In the genomic region with DNA sequence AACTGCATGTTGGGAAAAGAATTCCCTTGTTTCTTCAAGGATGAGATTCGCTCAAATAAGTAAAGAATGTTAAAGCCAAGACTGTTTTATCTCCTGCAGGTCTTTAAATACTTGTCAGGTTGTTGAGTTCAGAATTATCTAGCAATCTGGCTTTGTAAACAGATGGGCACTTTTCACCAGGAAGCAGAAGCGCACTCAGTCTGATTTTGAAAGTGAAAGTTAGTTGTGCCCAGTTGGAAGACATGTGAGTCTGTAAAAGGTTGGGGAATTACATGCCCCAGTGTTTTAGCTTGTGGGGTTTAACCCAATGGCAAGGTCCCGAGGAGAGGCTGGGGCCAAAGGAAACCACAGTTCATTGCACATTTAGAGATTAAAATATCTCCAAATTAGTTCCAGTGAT, we compare ENCODE assay signal across 27 mouse cellular contexts.
A peak's percentile ranks its signal among the peaks of the same experiment; 100 is the strongest.
DNase-seq lines count a peak whose midpoint lies in the region; ATAC-seq and TF ChIP-seq lines count a peak whose summit lies in the region.
"Had no signal": no experiment of that assay in that cellular context is flagged by ENCODE, and none has a peak within 500 bp of the region (broad histone marks: within the 10 kb centered on the region; RNA-seq: fewer than 3 reads in every experiment).

No protein-coding gene starts in this region.

- peaks cover 3% of the 10 kb centered on the region; the same call in 1 of the 2 replicates for H3K4me1 ChIP-seq in heart, embryonic 10.5 days
- peaks cover 12% of the 10 kb centered on the region for H3K4me1 ChIP-seq in liver, postnatal 0 days (ENCODE audit: insufficient read depth)
- no peaks in the 10 kb centered on the region for H3K4me1 ChIP-seq in liver, embryonic 11.5 days (replicated peaks; ENCODE audit: control insufficient read depth, insufficient read depth, low read length)
- H3K4me1 ChIP-seq in midbrain, embryonic 13.5 days (replicated peaks): peaks cover 7% of the 10 kb centered on the region
- H3K4me1 ChIP-seq: megakaryocyte, embryonic 14.5 days had no signal

- no peak overlapping the region for H3K4me3 ChIP-seq in heart, embryonic 10.5 days
- no peak overlapping the region for H3K4me3 ChIP-seq in liver, postnatal 0 days (ENCODE audit: low read depth, low read length)
- H3K4me3 ChIP-seq in liver, embryonic 11.5 days (ENCODE audit: low read depth, low read length): no peak overlapping the region
- H3K4me3 ChIP-seq in midbrain, embryonic 13.5 days (replicated peaks): no peak overlapping the region
- H3K4me3 ChIP-seq: embryonic facial prominence, embryonic 12.5 days; forebrain, embryonic 12.5 days; heart, embryonic 12.5 days; kidney, embryonic 15.5 days; limb, embryonic 13.5 days; liver, embryonic 15.5 days; megakaryocyte, embryonic 14.5 days; neural tube, embryonic 12.5 days had no signal

- H3K27ac ChIP-seq in heart, embryonic 10.5 days: no peak overlapping the region
- peak overlapping the region; percentile 12; the same call in 1 of the 2 replicates for H3K27ac ChIP-seq in liver, postnatal 0 days (ENCODE audit: low read depth)
- no peak overlapping the region for H3K27ac ChIP-seq in liver, embryonic 11.5 days (ENCODE audit: low read depth, low read length)
- H3K27ac ChIP-seq in midbrain, embryonic 13.5 days: no peak overlapping the region
- H3K27ac ChIP-seq: embryonic facial prominence, embryonic 12.5 days; forebrain, embryonic 12.5 days; hindbrain, postnatal 0 days; kidney, embryonic 15.5 days; limb, embryonic 13.5 days; liver, embryonic 15.5 days; neural tube, embryonic 12.5 days had no signal

- no peaks in the 10 kb centered on the region for H3K27me3 ChIP-seq in heart, embryonic 10.5 days (ENCODE audit: insufficient read depth, poor library complexity, severe bottlenecking)
- H3K27me3 ChIP-seq in liver, postnatal 0 days (ENCODE audit: insufficient read depth, low read length): no peaks in the 10 kb centered on the region
- no peaks in the 10 kb centered on the region for H3K27me3 ChIP-seq in liver, embryonic 11.5 days (replicated peaks; ENCODE audit: control insufficient read depth, insufficient read depth, low read length)
- H3K27me3 ChIP-seq in midbrain, embryonic 13.5 days: no peaks in the 10 kb centered on the region
- H3K27me3 ChIP-seq: embryonic facial prominence, embryonic 12.5 days; forebrain, embryonic 12.5 days; heart, embryonic 12.5 days; kidney, embryonic 15.5 days; limb, embryonic 13.5 days; liver, embryonic 15.5 days; megakaryocyte, embryonic 14.5 days; neural tube, embryonic 12.5 days had no signal

- H3K9me3 ChIP-seq in heart, embryonic 10.5 days: no peaks in the 10 kb centered on the region
- H3K9me3 ChIP-seq in liver, postnatal 0 days (ENCODE audit: low read length): peaks cover 2% of the 10 kb centered on the region; the same call in 1 of the 2 replicates
- no peaks in the 10 kb centered on the region for H3K9me3 ChIP-seq in liver, embryonic 11.5 days (ENCODE audit: control insufficient read depth, low read length)
- H3K9me3 ChIP-seq in midbrain, embryonic 13.5 days: no peaks in the 10 kb centered on the region
- H3K9me3 ChIP-seq: embryonic facial prominence, embryonic 12.5 days; forebrain, embryonic 12.5 days; heart, embryonic 12.5 days; kidney, embryonic 15.5 days; limb, embryonic 13.5 days; liver, embryonic 15.5 days; neural tube, embryonic 12.5 days had no signal

- TF ChIP-seq CTCF in liver, postnatal 0 days (IDR thresholded peaks at IDR 0.05; ENCODE audit: low read depth): no peak

- WGBS in heart, embryonic 10.5 days: 68% methylated on average over 3 of the region's 3 CpGs
- WGBS in liver, postnatal 0 days (ENCODE audit: insufficient replicate concordance): 39% methylated on average over 3 of the region's 3 CpGs
- WGBS in liver, embryonic 11.5 days: 59% methylated on average over 3 of the region's 3 CpGs
- WGBS in midbrain, embryonic 13.5 days: 79% methylated on average over 3 of the region's 3 CpGs

- H3K36me3 ChIP-seq in heart, embryonic 10.5 days: no peaks in the 10 kb centered on the region
- no peaks in the 10 kb centered on the region for H3K36me3 ChIP-seq in liver, postnatal 0 days (replicated peaks; ENCODE audit: insufficient read depth, low read length)
- no peaks in the 10 kb centered on the region for H3K36me3 ChIP-seq in liver, embryonic 11.5 days (ENCODE audit: control insufficient read depth, insufficient read depth, low read length)
- H3K36me3 ChIP-seq in midbrain, embryonic 13.5 days: no peaks in the 10 kb centered on the region
- H3K36me3 ChIP-seq: embryonic facial prominence, embryonic 12.5 days; forebrain, embryonic 12.5 days; heart, embryonic 12.5 days; kidney, embryonic 15.5 days; limb, embryonic 13.5 days; liver, embryonic 15.5 days; neural tube, embryonic 12.5 days had no signal

- H3K9ac ChIP-seq in liver, postnatal 0 days (replicated peaks): no peak overlapping the region; the same call in 1 of the 2 replicates
- no peak overlapping the region for H3K9ac ChIP-seq in liver, embryonic 11.5 days (ENCODE audit: low read depth, low read length)
- H3K9ac ChIP-seq in midbrain, embryonic 13.5 days (replicated peaks): no peak overlapping the region
- H3K9ac ChIP-seq: embryonic facial prominence, embryonic 12.5 days; forebrain, embryonic 12.5 days; heart, embryonic 12.5 days; kidney, embryonic 15.5 days; limb, embryonic 13.5 days; liver, embryonic 15.5 days; neural tube, embryonic 12.5 days had no signal

- DNase-seq in heart, adult 8-10 months (ENCODE audit: low spot score): peak; percentile 4
- DNase-seq in heart, embryonic 10.5 days (ENCODE audit: low spot score): no peak
- DNase-seq in liver, postnatal 0 days: no peak
- no peak for DNase-seq in liver, embryonic 11.5 days (ENCODE audit: low spot score)
- peak; percentile 10 for DNase-seq in 3T3-L1 (ENCODE audit: low read depth, low spot score)
- DNase-seq: cerebellum, adult 11-12 months; cerebellum, postnatal 10 days; gastrocnemius, postnatal 36 days; heart, postnatal 10 days; kidney, adult 11 months; kidney, postnatal 36 days; midbrain, embryonic 14.5 days; thymus, adult 18-20 months; thymus, postnatal 36 days had no signal

- no peak for TF ChIP-seq EP300 in liver, postnatal 0 days (IDR thresholded peaks at IDR 0.05; ENCODE audit: low read depth)

- peak overlapping the region; percentile 32; the same call in 1 of the 2 replicates for H3K4me2 ChIP-seq in liver, postnatal 0 days (ENCODE audit: low read depth, low read length)
- no peak overlapping the region for H3K4me2 ChIP-seq in liver, embryonic 11.5 days
- H3K4me2 ChIP-seq in midbrain, embryonic 13.5 days (replicated peaks): no peak overlapping the region
- H3K4me2 ChIP-seq: embryonic facial prominence, embryonic 12.5 days; forebrain, embryonic 12.5 days; heart, embryonic 12.5 days; kidney, embryonic 15.5 days; limb, embryonic 13.5 days; liver, embryonic 15.5 days; neural tube, embryonic 12.5 days had no signal

- ATAC-seq in liver, postnatal 0 days: no peak
- ATAC-seq in liver, embryonic 11.5 days (replicated peaks; ENCODE audit: low FRiP score): no peak
- ATAC-seq in granulocyte monocyte progenitor cell, adult 5-6 weeks (replicated peaks; ENCODE audit: poor library complexity, severe bottlenecking): peak; percentile 42
- ATAC-seq in midbrain, embryonic 13.5 days: no peak
- no peak for ATAC-seq in erythroid progenitor cell, adult 5-6 weeks (replicated peaks; ENCODE audit: low FRiP score, poor library complexity, severe bottlenecking)
- ATAC-seq: CD4-positive, CD25-positive, alpha-beta regulatory T cell, adult 4 months; hindbrain, postnatal 0 days had no signal

Comparison
In these comparisons a context has a peak if more than half of its experiments do, and no peak if none do; other contexts are left out.
1. DNase-seq: peak in heart, adult 8-10 months (single experiment) and 3T3-L1 (single experiment); none in heart, embryonic 10.5 days (single experiment), liver, postnatal 0 days (single experiment) and liver, embryonic 11.5 days (single experiment).